Comparison of ENCODE assay signal across 8 mouse cellular contexts in the genomic region with DNA sequence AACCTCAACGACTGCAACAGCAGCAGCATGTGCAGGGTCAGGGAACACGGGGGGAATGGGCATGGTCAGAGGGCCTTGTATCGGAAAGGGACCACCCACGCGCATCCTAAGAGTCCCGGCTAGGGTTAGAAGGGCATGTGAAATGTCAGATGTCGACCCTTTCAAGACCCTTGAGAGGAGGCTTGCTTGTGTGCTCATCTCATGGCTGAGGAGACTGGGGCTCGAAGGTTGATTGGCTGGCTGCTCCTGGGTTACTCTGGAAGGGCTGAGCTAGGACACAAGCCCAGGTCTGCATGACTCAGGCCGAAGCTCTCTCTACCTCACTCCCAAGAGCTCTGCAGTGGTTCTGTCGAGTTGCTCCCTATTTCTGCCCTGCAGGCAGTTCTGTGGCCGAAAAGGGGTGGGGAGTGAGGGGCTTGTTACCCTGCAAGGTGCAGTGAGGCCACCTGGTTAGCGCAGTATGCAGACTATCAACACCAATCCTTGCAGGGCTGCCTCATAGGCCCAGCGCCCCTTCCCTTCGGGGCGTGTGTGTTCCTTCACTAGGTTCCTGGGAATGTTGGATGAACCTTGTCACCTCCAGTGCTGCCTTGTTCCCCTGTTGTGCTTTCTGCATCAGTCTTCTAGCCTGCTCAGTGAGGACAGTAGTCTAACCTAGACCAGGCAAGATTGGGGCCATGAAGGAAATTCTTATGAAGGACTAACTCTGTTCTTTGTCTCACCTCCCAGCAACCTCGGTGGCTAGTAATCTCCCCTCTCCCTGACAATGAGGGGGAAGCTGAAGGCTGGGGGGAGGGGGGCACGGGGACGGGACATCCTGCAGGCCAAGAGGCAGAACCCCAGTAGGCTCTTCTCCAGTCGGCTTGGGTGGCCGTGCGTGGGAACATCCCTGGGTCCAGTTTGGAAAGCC. TPM values are rescaled to one million over a fixed set of nuclear protein-coding genes. Genes with fewer than 3 reads are reported as not detected.
DNase-seq lines count a peak whose midpoint lies in the region; ATAC-seq and TF ChIP-seq lines count a peak whose summit lies in the region.

No protein-coding gene starts in this region.

- H3K4me3 ChIP-seq in lung, embryonic 14.5 days (ENCODE audit: low read depth, low read length): peak overlapping the region; percentile 36
- H3K4me3 ChIP-seq in embryonic facial prominence, embryonic 12.5 days: peak overlapping the region; percentile 42
- H3K4me3 ChIP-seq in limb, embryonic 11.5 days (ENCODE audit: low read depth, low read length): peak overlapping the region; percentile 30

- H3K27ac ChIP-seq in lung, embryonic 14.5 days (ENCODE audit: low read depth): no peak overlapping the region
- peak overlapping the region; percentile 72 for H3K27ac ChIP-seq in embryonic facial prominence, embryonic 12.5 days
- H3K27ac ChIP-seq in limb, embryonic 11.5 days (replicated peaks; ENCODE audit: low read depth, low read length): no peak overlapping the region

- H3K4me2 ChIP-seq in lung, embryonic 14.5 days: peak overlapping the region; percentile 70
- peak overlapping the region; percentile 83 for H3K4me2 ChIP-seq in embryonic facial prominence, embryonic 12.5 days (replicated peaks)
- H3K4me2 ChIP-seq in limb, embryonic 11.5 days (ENCODE audit: low read depth, severe bottlenecking): peak overlapping the region; percentile 71

- ATAC-seq in lung, embryonic 14.5 days (ENCODE audit: insufficient read depth): peak; percentile 29; the same call in 1 of the 2 replicates
- no peak for ATAC-seq in embryonic facial prominence, embryonic 12.5 days (ENCODE audit: insufficient number of reproducible peaks, insufficient read depth, low FRiP score, low TSS enrichment)
- ATAC-seq in limb, embryonic 11.5 days (ENCODE audit: insufficient number of reproducible peaks, low FRiP score, low TSS enrichment, low read depth): peak; percentile 31

- 21% methylated on average over 21 of the region's 21 CpGs for WGBS in lung, embryonic 14.5 days
- WGBS in embryonic facial prominence, embryonic 12.5 days: 13% methylated on average over 21 of the region's 21 CpGs
- WGBS in limb, embryonic 11.5 days: 19% methylated on average over 21 of the region's 21 CpGs

- H3K9me3 ChIP-seq in lung, embryonic 14.5 days (ENCODE audit: low read depth, low read length): no peaks in the 10 kb centered on the region
- no peaks in the 10 kb centered on the region for H3K9me3 ChIP-seq in embryonic facial prominence, embryonic 12.5 days
- no peaks in the 10 kb centered on the region for H3K9me3 ChIP-seq in limb, embryonic 11.5 days (ENCODE audit: control insufficient read depth, low read length)

- TF ChIP-seq CTCF in lung, embryonic 14.5 days (IDR thresholded peaks at IDR 0.05; ENCODE audit: low read depth): no peak

- H3K27me3 ChIP-seq in lung, embryonic 14.5 days (ENCODE audit: insufficient read depth, low read length): no peaks in the 10 kb centered on the region
- no peaks in the 10 kb centered on the region for H3K27me3 ChIP-seq in embryonic facial prominence, embryonic 12.5 days
- no peaks in the 10 kb centered on the region for H3K27me3 ChIP-seq in limb, embryonic 11.5 days (ENCODE audit: control insufficient read depth, insufficient read depth, low read length)

- peaks cover 21% of the 10 kb centered on the region for H3K36me3 ChIP-seq in lung, embryonic 14.5 days (ENCODE audit: insufficient read depth)
- H3K36me3 ChIP-seq in embryonic facial prominence, embryonic 12.5 days: peaks cover 20% of the 10 kb centered on the region
- H3K36me3 ChIP-seq in limb, embryonic 11.5 days (ENCODE audit: control insufficient read depth, insufficient read depth, low read length): peaks cover 3% of the 10 kb centered on the region; the same call in 1 of the 2 replicates

- DNase-seq in lung, embryonic 14.5 days: peak; percentile 7
- no peak for DNase-seq in lung, adult 18-20 months
- peak; percentile 42 for DNase-seq in limb, embryonic 11.5 days (ENCODE audit: low spot score)
- peak; percentile 39 for DNase-seq in retina, postnatal 1 day
- DNase-seq in left cerebral cortex, postnatal 10 days (ENCODE audit: extremely low spot score in 1 of 2, low spot score in 2 of 2): no peak
- no peak for DNase-seq in gastrocnemius, adult 18-20 months (ENCODE audit: low spot score)
- DNase-seq in urinary bladder, adult 2 months (ENCODE audit: low spot score): no peak

- H3K4me1 ChIP-seq in lung, embryonic 14.5 days (ENCODE audit: insufficient read depth): 0 out of 2 replicates have a peak, but pooled peaks cover 8% of the 10 kb centered on the region
- peaks cover 18% of the 10 kb centered on the region for H3K4me1 ChIP-seq in embryonic facial prominence, embryonic 12.5 days
- peaks cover 9% of the 10 kb centered on the region; the same call in 1 of the 2 replicates for H3K4me1 ChIP-seq in limb, embryonic 11.5 days (ENCODE audit: control insufficient read depth, insufficient read depth, low read length)

- H3K9ac ChIP-seq in lung, embryonic 14.5 days: peak overlapping the region; percentile 50
- H3K9ac ChIP-seq in embryonic facial prominence, embryonic 12.5 days: peak overlapping the region; percentile 56
- peak overlapping the region; percentile 59; the same call in 1 of the 2 replicates for H3K9ac ChIP-seq in limb, embryonic 11.5 days (ENCODE audit: low read length)

- intact Hi-C loops in left cerebral cortex, postnatal 10 days (cut with DNase I): no loop called here

RNA-seq across cellular contexts. Expression of gene Gm13889, which starts 18.8 kb away (rescaled TPM):
- polyA plus RNA-seq in lung, embryonic 14.5 days (2014; fragmentation: Nextera tagmentation; extraction: Ambion mirVana): 40.7 and 45.3 TPM in 2 replicates
- 6.1 and 8.3 TPM in 2 replicates for polyA plus RNA-seq in embryonic facial prominence, embryonic 12.5 days (2016; fragmentation: Nextera tagmentation; extraction: Ambion mirVana)
- polyA plus RNA-seq in limb, embryonic 11.5 days (2014; fragmentation: Nextera tagmentation; extraction: Ambion mirVana): 0.67 and 1.1 TPM in 2 replicates
- total RNA-seq in left cerebral cortex, postnatal 10 days (2021): 10 to 100 TPM; 62.6 to 66.5 TPM
- total RNA-seq in gastrocnemius, adult 18-20 months (2021): 10 to 100 TPM in 1 of 2 experiments, 1 to 10 TPM in 1; 4.8 to 23.7 TPM
- 48.1 and 49.8 TPM in 2 replicates for polyA plus RNA-seq in urinary bladder, adult 2 months (2012; rRNA removed)

RNA-seq across cellular contexts. Expression of gene Gm27027, which starts 20.4 kb away (rescaled TPM):
- polyA plus RNA-seq in lung, embryonic 14.5 days (2014; fragmentation: Nextera tagmentation; extraction: Ambion mirVana): not detected in 2 replicates
- polyA plus RNA-seq in embryonic facial prominence, embryonic 12.5 days (2016; fragmentation: Nextera tagmentation; extraction: Ambion mirVana): not detected in 2 replicates
- polyA plus RNA-seq in limb, embryonic 11.5 days (2014; fragmentation: Nextera tagmentation; extraction: Ambion mirVana): not detected in 2 replicates
- not detected for total RNA-seq in left cerebral cortex, postnatal 10 days (2021)
- under 1 TPM in 1 of 2 experiments, not detected in 1; 0.64 TPM for total RNA-seq in gastrocnemius, adult 18-20 months (2021)
- polyA plus RNA-seq in urinary bladder, adult 2 months (2012; rRNA removed): not detected in 2 replicates

RNA-seq across cellular contexts. Expression of gene Alkbh3, which starts 34.8 kb away (rescaled TPM):
- polyA plus RNA-seq in lung, embryonic 14.5 days (2014; fragmentation: Nextera tagmentation; extraction: Ambion mirVana): 69.3 and 74.9 TPM in 2 replicates
- polyA plus RNA-seq in embryonic facial prominence, embryonic 12.5 days (2016; fragmentation: Nextera tagmentation; extraction: Ambion mirVana): 65.0 and 74.9 TPM in 2 replicates
- 58.2 and 63.1 TPM in 2 replicates for polyA plus RNA-seq in limb, embryonic 11.5 days (2014; fragmentation: Nextera tagmentation; extraction: Ambion mirVana)
- 10 to 100 TPM; 26.9 to 29.2 TPM for total RNA-seq in left cerebral cortex, postnatal 10 days (2021)
- 10 to 100 TPM; 59.3 to 60.1 TPM for total RNA-seq in gastrocnemius, adult 18-20 months (2021)
- polyA plus RNA-seq in urinary bladder, adult 2 months (2012; rRNA removed): 69.6 and 77.1 TPM in 2 replicates

Comparison
In these comparisons a context has a peak if more than half of its experiments do, and no peak if none do; other contexts are left out.
1. DNase-seq: peak in lung, embryonic 14.5 days (single experiment), limb, embryonic 11.5 days (single experiment) and retina, postnatal 1 day (single experiment); none in lung, adult 18-20 months (0 of 2), left cerebral cortex, postnatal 10 days (0 of 2), gastrocnemius, adult 18-20 months (single experiment) and urinary bladder, adult 2 months (single experiment).
2. Peak in every context shown above with its lines, with median percentiles within 50 percentile points of each other: H3K4me2 ChIP-seq, H3K4me3 ChIP-seq and H3K9ac ChIP-seq.